Mouse (Mus musculus): ENCODE data around the gene Smarca4.

- TF ChIP-seq POLR2A (IDR thresholded peaks at IDR 0.05; ENCODE audit: borderline replicate concordance, extremely low read depth, low read depth, low read length) (no peak), CTCF (IDR thresholded peaks at IDR 0.05; ENCODE audit: insufficient read depth, low read length) (no peak)
Observed at GRCm38 (mm10) chr9:21750370-21750769, 134.4 kb downstream of the Smarca4 start.
